28 mouse cellular contexts compared by ENCODE assay signal in genomic region chr5:51980901-51981300, GRCm38 (mm10).
DNase-seq lines count a peak whose midpoint lies in the region; ATAC-seq lines count a peak whose summit lies in the region.
"Had no signal": no experiment of that assay in that cellular context is flagged by ENCODE, and none has a peak within 500 bp of the region (broad histone marks: within the 10 kb centered on the region; RNA-seq: fewer than 3 reads in every experiment).

No protein-coding gene starts in this region.

- H3K9me3 ChIP-seq in neural tube, embryonic 15.5 days (replicated peaks), result no peaks in the 10 kb centered on the region
- H3K9me3 ChIP-seq: embryonic facial prominence, embryonic 13.5 days; embryonic facial prominence, embryonic 15.5 days; forebrain, embryonic 10.5 days; forebrain, embryonic 12.5 days had no signal

- no peaks in the 10 kb centered on the region for H3K27me3 ChIP-seq in neural tube, embryonic 15.5 days (replicated peaks)
- H3K27me3 ChIP-seq: CH12.LX; embryonic facial prominence, embryonic 13.5 days; embryonic facial prominence, embryonic 15.5 days; forebrain, embryonic 12.5 days; Patski had no signal

- peak; percentile 62; the same call in 1 of the 2 replicates for ATAC-seq in frontal cortex, adult (ENCODE audit: low TSS enrichment)
- ATAC-seq in neural tube, embryonic 15.5 days (ENCODE audit: low FRiP score), result no peak
- ATAC-seq: activated CD4-positive, CD25-positive, alpha-beta regulatory T cell, adult 4 months; CD4-positive, CD25-positive, alpha-beta regulatory T cell, adult 4 months; forebrain, embryonic 14.5 days; forebrain, embryonic 16.5 days; Patski had no signal

- H3K4me2 ChIP-seq in neural tube, embryonic 15.5 days, result no peak overlapping the region
- H3K4me2 ChIP-seq: embryonic facial prominence, embryonic 13.5 days; embryonic facial prominence, embryonic 15.5 days; forebrain, embryonic 12.5 days had no signal

- H3K4me3 ChIP-seq in neural tube, embryonic 15.5 days (replicated peaks), result no peak overlapping the region
- H3K4me3 ChIP-seq: embryonic facial prominence, embryonic 13.5 days; embryonic facial prominence, embryonic 15.5 days; erythroblast, embryonic 14.5 days; forebrain, embryonic 10.5 days; forebrain, embryonic 12.5 days had no signal

- DNase-seq in frontal cortex, postnatal 25 days (ENCODE audit: low spot score in 2 of 2), result no peak
- DNase-seq in neural tube, embryonic 10.5 days (ENCODE audit: extremely low spot score, low spot score), result peak; percentile 3
- peak; percentile 53 for DNase-seq in brain, adult 2 months (ENCODE audit: low read depth, low spot score)
- DNase-seq: adrenal gland, adult 8-10 months; adrenal gland, postnatal 14 days; adrenal gland, postnatal 36 days; B cell, adult 2 months; cerebellum, adult 11 months; cerebellum, adult 18-20 months; cerebellum, adult 8-10 months; cerebellum, adult 9-11 months; cerebellum, postnatal 14 days; cerebellum, postnatal 36 days; embryo, embryonic 11 days had no signal

- no peaks in the 10 kb centered on the region for H3K4me1 ChIP-seq in neural tube, embryonic 15.5 days
- H3K4me1 ChIP-seq: embryonic facial prominence, embryonic 13.5 days; embryonic facial prominence, embryonic 15.5 days; forebrain, embryonic 10.5 days; forebrain, embryonic 12.5 days had no signal

- WGBS in neural tube, embryonic 15.5 days, result 71% methylated on average over 5 of the region's 5 CpGs

- no peak overlapping the region for H3K9ac ChIP-seq in neural tube, embryonic 15.5 days (replicated peaks)
- H3K9ac ChIP-seq: embryonic facial prominence, embryonic 13.5 days; embryonic facial prominence, embryonic 15.5 days; forebrain, embryonic 12.5 days had no signal

- no peaks in the 10 kb centered on the region for H3K36me3 ChIP-seq in neural tube, embryonic 15.5 days
- H3K36me3 ChIP-seq: embryonic facial prominence, embryonic 13.5 days; embryonic facial prominence, embryonic 15.5 days; forebrain, embryonic 10.5 days; forebrain, embryonic 12.5 days; G1E had no signal

- H3K27ac ChIP-seq in neural tube, embryonic 15.5 days (replicated peaks), result no peak overlapping the region
- H3K27ac ChIP-seq: embryonic facial prominence, embryonic 13.5 days; embryonic facial prominence, embryonic 15.5 days; forebrain, embryonic 10.5 days; forebrain, embryonic 12.5 days had no signal

Comparison
In these comparisons a context has a peak if more than half of its experiments do, and no peak if none do; other contexts are left out.
1. DNase-seq: peak in neural tube, embryonic 10.5 days (single experiment) and brain, adult 2 months (single experiment); none in frontal cortex, postnatal 25 days (0 of 2).